Mouse (Mus musculus) liver, embryonic 14 days (tissue): ENCODE data around the gene 3110040N11Rik. TPM values are rescaled to one million over a fixed set of nuclear protein-coding genes. Genes with fewer than 3 reads are reported as not detected.

Experiments used
- polyA plus RNA-seq: library from polyadenylated mRNA; depleted of rRNA; stranded (reverse); fragments of >200 nt; gene quantifications from 2 replicates; pipeline ENCODE4 v1.2.3, GENCODE M21; 2012; rRNA removed

Gene 3110040N11Rik
- 21.0 and 21.2 TPM in 2 replicates for polyA plus RNA-seq

DNA sequence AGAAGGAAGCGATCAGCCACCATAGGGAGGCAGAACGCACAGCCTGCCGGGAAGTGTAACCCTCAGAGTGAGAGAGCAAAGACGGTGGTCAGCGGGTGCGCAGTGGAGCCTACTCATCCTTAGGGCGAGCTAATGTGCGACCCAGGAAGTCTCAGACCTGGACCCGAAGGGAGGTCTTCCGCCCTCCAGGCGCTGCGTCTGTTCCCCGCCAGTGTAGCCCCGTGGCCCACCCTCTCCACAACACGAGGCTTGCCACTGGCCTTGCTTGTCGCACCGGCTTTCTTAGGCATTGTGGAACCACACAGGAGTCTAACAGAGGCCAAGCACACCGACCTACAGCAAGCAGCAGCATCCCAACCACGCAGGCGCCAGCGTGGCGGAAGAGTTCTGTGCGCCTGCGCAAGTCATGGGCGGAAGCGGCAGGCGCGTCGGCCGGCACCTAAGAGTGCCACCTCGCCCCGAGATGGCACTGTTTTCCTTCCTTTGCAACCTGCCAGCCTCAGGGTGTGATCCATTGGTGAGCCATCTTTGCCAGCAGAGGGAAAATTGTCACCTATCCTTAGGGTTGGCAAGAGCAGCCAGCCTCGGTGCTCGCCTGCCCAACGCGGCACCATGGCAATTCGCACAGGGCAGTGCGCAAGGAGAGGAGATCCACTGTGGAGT lies at the start of gene 3110040N11Rik:
3110040N11Rik (minus strand) TSS at position 384 of the 663 bp plus-strand sequence.

DNA sequence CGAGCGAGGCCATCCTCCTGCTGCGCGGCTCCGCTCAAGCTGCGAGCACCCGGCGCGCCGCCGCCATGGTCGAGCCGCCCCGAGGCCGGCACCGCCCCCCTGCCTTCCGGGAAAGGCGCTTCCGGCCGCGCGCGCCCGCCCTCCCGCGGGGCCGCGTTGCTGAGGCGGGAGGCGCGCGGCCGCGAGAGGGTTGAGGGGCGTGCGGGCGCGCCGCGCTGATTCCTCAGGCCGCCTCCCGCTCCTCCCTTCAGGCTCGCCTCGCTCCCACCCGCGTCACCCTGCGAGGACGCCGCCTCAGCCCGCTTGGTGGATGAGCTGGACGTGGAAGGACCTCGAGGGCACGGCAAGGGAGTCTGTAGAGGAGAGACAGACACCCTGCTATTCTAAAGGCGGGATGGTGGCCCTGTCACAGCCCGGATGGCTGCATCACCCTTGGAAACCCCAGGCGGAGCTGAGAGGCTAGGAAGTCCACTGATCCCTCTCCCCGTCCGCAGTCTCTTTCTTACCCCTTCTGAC lies 40.2 kb upstream of the 3110040N11Rik start, which contains the start of gene Btbd1:
Btbd1 (minus strand) TSS at position 53 of the 516 bp plus-strand sequence.

DNA sequence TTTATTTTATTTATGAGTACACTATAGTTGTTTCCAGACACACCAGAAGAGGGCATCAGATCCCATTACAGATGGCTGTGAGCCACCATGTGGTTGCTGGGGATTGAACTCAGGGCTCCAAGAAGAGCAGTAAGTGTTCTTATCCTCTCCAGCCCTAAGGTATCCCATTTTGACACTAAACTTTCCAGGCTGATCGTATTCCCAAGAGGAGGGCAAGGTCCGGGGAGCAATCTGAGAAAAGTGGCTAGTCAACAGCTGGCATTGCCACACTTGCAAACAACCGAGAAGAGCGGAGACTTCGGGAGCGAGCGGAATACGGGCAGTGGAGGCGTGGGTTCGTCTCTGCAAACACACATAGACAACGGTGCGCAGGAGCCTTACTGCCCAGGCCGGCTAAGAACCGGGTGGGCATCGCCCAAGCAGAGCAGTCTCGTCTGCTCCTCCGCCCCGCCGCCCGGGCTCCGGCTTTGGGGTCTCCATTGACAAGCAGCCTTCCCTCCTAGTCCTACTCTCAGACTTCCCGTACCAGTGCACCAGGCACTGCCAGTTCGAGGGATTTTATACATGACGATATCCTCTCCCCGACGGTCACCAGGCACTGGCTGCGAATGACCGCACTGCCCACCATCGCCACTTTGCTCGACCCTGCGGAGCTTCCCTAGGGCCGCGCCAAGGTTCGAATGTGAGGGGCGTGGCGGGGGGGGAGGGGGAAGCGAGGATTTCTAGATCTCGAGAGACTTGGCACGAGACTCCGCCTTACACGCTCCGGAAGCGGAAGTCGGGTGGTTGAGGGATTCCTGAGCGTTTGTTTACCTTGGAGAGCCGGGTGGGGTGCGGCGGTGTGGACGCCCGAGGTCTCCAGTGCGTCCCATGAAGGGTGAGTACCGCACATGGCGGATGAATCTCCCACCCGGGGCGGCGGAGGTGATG lies 26.8 kb downstream of the 3110040N11Rik start, which contains the start of gene Ramac:
Ramac (plus strand) TSS at position 746 of the 930 bp plus-strand sequence.

Other genes with a start within 250 kb of the 3110040N11Rik start
- gene Fsd2, start 222.5 kb downstream of the 3110040N11Rik start, polyA plus RNA-seq = 0.08 and 0.09 TPM in 2 replicates
- gene Whamm, start 218.2 kb downstream of the 3110040N11Rik start, polyA plus RNA-seq = 6.4 and 6.8 TPM in 2 replicates
- gene Homer2, start 82.0 kb downstream of the 3110040N11Rik start, polyA plus RNA-seq = 2.5 and 2.9 TPM in 2 replicates
- 24.5 and 28.7 TPM in 2 replicates for gene Ramac, start 26.6 kb downstream of the 3110040N11Rik start, polyA plus RNA-seq
- gene Btbd1, start 40.0 kb upstream of the 3110040N11Rik start, polyA plus RNA-seq = 15.0 and 18.7 TPM in 2 replicates
- not detected in 2 replicates for gene Gm10160, start 66.3 kb upstream of the 3110040N11Rik start, polyA plus RNA-seq
- 8.7 and 11.6 TPM in 2 replicates for gene Tm6sf1, start 69.5 kb upstream of the 3110040N11Rik start, polyA plus RNA-seq
- gene Hdgfl3, start 145.0 kb upstream of the 3110040N11Rik start, polyA plus RNA-seq = 0.23 and 0.33 TPM in 2 replicates
- 0.24 and 0.34 TPM in 2 replicates for gene Bnc1, start 202.8 kb upstream of the 3110040N11Rik start, polyA plus RNA-seq